Mouse (Mus musculus) c-Kit-positive CD71-positive TER-119-positive erythroid progenitor cells, embryonic 14.5 days (primary cell): ENCODE measurements around the gene Zdhhc3.

Experiments
- DNase-seq: peaks from one replicate; pipeline ENCODE4 v3.0.0-alpha.2; 2013; ENCODE audit warnings: low spot score

Zdhhc3 gene

GRCm38 (mm10) chr9:123020995-123021631 lies 91.9 kb downstream of the Zdhhc3 start, which contains the start of gene Tmem42:
Gene Tmem42, plus strand, starts transcription at chr9:123021326.
- DNase-seq, result peak; percentile 71
